Mouse (Mus musculus): ENCODE measurements around the gene Adnp.

The Adnp gene

GRCm38 (mm10) chr2:168147722-168148432, 59.0 kb downstream of the Adnp start:
- ChIA-PET POLR2A (interaction anchor here in 2 of 4 experiments (0.6 to 7.4 kb wide), 27 partner anchors 9 to 67 kb away, joined by 3 to 49 read pairs (median 5); partner anchors contain the start of genes Adnp (in 2 of the 2) and Pard6b (in 1 of the 2)), CTCF (interaction anchor here (0.6 to 2.1 kb wide), 11 partner anchors 11 to 46 kb away, joined by 3 to 7 read pairs (median 3); no protein-coding TSS in a partner anchor)

- CTCF ChIA-PET: interaction anchor here in 1 of 4 experiments (1.3 kb wide), 1 partner anchor 9 kb away, joined by 7 read pairs; no protein-coding TSS in a partner anchor
- POLR2A ChIA-PET: interaction anchor here in 2 of 4 experiments (0.9 to 7.4 kb wide), 3 partner anchors 13 to 15 kb away, joined by 3 to 49 read pairs (median 30); no protein-coding TSS in a partner anchor
These were observed 61.5 kb downstream of the Adnp start for GRCm38 (mm10) chr2:168145437-168145836.

- ChIA-PET POLR2A (interaction anchor here in 3 of 4 experiments (0.5 to 7.4 kb wide), 9 partner anchors 8 to 517 kb away, joined by 3 to 49 read pairs (median 3); no protein-coding TSS in a partner anchor), CTCF (interaction anchor here in 2 of 4 experiments (0.5 to 1.1 kb wide), 3 partner anchors 35 to 105 kb away, joined by 3 to 4 read pairs (median 4); no protein-coding TSS in a partner anchor)
These were observed 63.1 kb downstream of the Adnp start for GRCm38 (mm10) chr2:168143794-168144193.

GRCm38 (mm10) chr2:168137161-168137560, 69.8 kb downstream of the Adnp start:
- CTCF ChIA-PET: interaction anchor here in 1 of 4 experiments (2.7 kb wide), 1 partner anchor 20 kb away, joined by 7 read pairs; no protein-coding TSS in a partner anchor
- POLR2A ChIA-PET: interaction anchor here in 2 of 4 experiments (0.8 to 2.9 kb wide), 8 partner anchors 10 to 68 kb away, joined by 3 to 12 read pairs (median 3); no protein-coding TSS in a partner anchor

All from embryonic stem cell, embryonic (primary cell).